Mouse (Mus musculus) hindlimb bud, embryonic 11.5 days (tissue): ENCODE measurements around the gene Mroh2a.

Source experiments
- DNase-seq: peaks from one replicate; pipeline ENCODE4 v3.0.0-alpha.2; 2012; ENCODE audit warnings: low read depth, low spot score; ENCODE audit errors: extremely low spot score

The Mroh2a gene

DNA sequence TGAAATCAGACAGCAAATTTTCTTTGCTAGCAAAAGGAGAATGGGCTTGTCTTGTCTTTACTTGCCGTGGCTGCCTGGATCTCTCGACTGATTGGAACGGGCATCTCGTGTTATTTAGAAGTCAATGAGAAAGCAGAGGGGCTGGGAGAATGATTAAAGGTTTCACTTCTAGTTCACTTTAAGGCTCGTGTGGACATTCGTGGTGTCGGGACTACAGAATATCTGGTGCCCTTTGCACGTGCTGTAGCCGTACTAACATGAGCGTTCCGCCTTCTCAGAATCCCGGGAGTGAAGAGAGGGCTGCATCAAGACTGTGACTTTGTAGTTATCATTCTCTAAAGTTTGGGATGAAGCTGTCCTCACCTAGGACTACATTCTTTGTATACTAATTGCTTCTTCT lies 80.4 kb downstream of the Mroh2a start:
- no peak for DNase-seq

- no peak for DNase-seq
These were observed 82.2 kb downstream of the Mroh2a start for GRCm38 (mm10) chr1:88309020-88309419.

- no peak for DNase-seq
These were observed 83.1 kb downstream of the Mroh2a start for GRCm38 (mm10) chr1:88309905-88310304.

DNA sequence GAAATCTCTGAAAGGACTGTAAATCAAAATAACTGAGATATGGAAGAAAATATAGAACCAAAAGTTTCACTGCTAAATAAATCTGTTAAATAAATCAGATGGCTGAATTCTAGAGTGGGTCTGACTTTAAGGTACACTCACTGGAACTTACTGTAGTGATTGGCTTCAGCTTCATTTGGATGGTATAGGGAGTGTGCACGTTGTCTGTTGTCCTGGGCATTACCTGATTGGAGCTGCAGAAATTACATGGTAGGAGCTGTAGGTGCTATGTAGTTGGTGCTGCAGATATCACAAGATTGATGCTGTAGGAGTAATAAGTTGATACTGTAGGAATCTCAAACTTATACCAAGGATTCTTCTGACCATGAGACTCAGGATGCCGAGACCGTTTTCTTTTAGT lies 83.6 kb downstream of the Mroh2a start:
- DNase-seq = no peak
